Mouse (Mus musculus) C2C12 (cell line): ENCODE measurements around the gene Ctf2. TPM values are rescaled to one million over a fixed set of nuclear protein-coding genes. Genes with fewer than 3 reads are reported as not detected.
A peak's percentile ranks its signal among the peaks of the same experiment; 100 is the strongest.
"Not testable (repeated sequence)": the region's sequence is repeated elsewhere in the genome, so short reads cannot be mapped to it uniquely, and the experiment has no call there.

Experiments used
- H3K27me3 ChIP-seq: one replicate; pipeline ENCODE4 v1.6.1; 2011; ENCODE audit not compliant: control insufficient read depth, insufficient read depth, insufficient read length
- H3K36me3 ChIP-seq: one replicate; pipeline ENCODE4 v1.6.1; 2011; ENCODE audit not compliant: control insufficient read depth, insufficient read depth
- H3K4me3 ChIP-seq: one replicate; pipeline ENCODE4 v1.5.1; 2011; ENCODE audit warnings: mild to moderate bottlenecking, control low read depth; ENCODE audit not compliant: poor library complexity, insufficient read depth, severe bottlenecking
- H3K79me2 ChIP-seq: one replicate; pipeline ENCODE4 v1.6.1; 2011; ENCODE audit not compliant: control insufficient read depth, insufficient read depth
- H3K79me3 ChIP-seq: one replicate; pipeline ENCODE4 v1.6.1; 2011; ENCODE audit warnings: low read depth, control low read depth
- H3ac ChIP-seq: one replicate; pipeline ENCODE3; 2011; ENCODE audit warnings: low read depth; ENCODE audit not compliant: control insufficient read depth, insufficient read length
- CEBPB ChIP-seq: IDR thresholded peaks from one replicate; pipeline ENCODE4 v1.6.1; 2011; ENCODE audit warnings: low read depth, mild to moderate bottlenecking, control low read depth, moderate library complexity
- CTCF ChIP-seq: IDR thresholded peaks from one replicate; pipeline ENCODE4 v1.5.1; 2011; ENCODE audit not compliant: control insufficient read depth, insufficient read depth, insufficient read length
- FOSL1 ChIP-seq: IDR thresholded peaks from one replicate; pipeline ENCODE4 v1.8.0; 2011; ENCODE audit warnings: mild to moderate bottlenecking, low read length; ENCODE audit not compliant: poor library complexity, insufficient read depth, severe bottlenecking
- MAX ChIP-seq: IDR thresholded peaks from one replicate; pipeline ENCODE4 v1.6.1; 2011; ENCODE audit warnings: mild to moderate bottlenecking, control low read depth
- MYOD1 ChIP-seq: IDR thresholded peaks from one replicate; pipeline ENCODE4 v1.6.1; 2011; ENCODE audit warnings: low read depth; ENCODE audit not compliant: control insufficient read depth, insufficient read length
- MYOG ChIP-seq: IDR thresholded peaks from one replicate; pipeline ENCODE4 v1.6.1; 2011; ENCODE audit not compliant: control insufficient read depth, insufficient read length; ENCODE audit errors: extremely low read depth
- USF1 ChIP-seq: IDR thresholded peaks from one replicate; pipeline ENCODE4 v1.6.1; 2011; ENCODE audit warnings: low read depth, mild to moderate bottlenecking, control low read depth, moderate library complexity
- long read RNA-seq, 2 experiments: library from polyadenylated mRNA; unstranded; transcript quantifications; one replicate each; pipeline ENCODE4 v2.0.0; 2019 to 2020
- polyA plus RNA-seq: library from polyadenylated mRNA; unstranded; fragments of >200 nt; fragmentation: generic; extraction: Trizol; gene quantifications from one replicate; pipeline ENCODE4 v1.2.1, GENCODE M21; 2012; ENCODE audit warnings: missing spikeins

The Ctf2 gene
- polyA plus RNA-seq: 0.13 TPM
- long read RNA-seq, experiment 1: 0 reads
- long read RNA-seq, experiment 2: 0 reads

- not testable (repeated sequence) for H3K4me3 ChIP-seq, H3ac ChIP-seq, H3K79me2 ChIP-seq, H3K79me3 ChIP-seq, H3K36me3 ChIP-seq, H3K27me3 ChIP-seq
Observed at GRCm38 (mm10) chr7:127732066-127732465, at the start of gene Ctf2. Ctf2 (minus strand) TSS chr7:127732166.

DNA sequence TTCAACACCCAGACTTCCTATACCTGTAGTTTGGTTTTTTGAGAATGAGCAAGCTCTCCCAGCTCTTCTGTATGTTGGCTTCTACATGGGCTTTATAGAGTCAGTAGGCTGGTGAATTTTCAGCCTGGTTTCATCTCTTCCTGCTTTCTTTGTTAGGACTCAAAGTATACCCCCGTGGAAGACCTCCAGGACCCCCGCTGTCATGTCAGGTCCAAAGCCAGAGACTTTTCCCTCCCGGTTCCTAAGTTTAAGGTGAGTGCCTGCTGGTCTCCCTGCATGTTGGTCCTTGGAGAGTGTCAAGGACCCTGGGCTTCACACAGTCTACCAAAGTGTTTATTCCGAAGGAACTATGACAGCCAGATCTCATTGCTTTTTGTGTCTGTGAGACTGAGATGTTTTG, 46.4 kb upstream of the Ctf2 start:
- Histone ChIP-seq H3K27me3 (no peaks in the 10 kb centered on the region), H3K79me2 (peaks cover 47% of the 10 kb centered on the region), H3K36me3 (peaks cover 41% of the 10 kb centered on the region), H3K79me3 (peaks cover 30% of the 10 kb centered on the region), H3ac (no peak overlapping the region), H3K4me3 (peak overlapping the region; percentile 52)
- no peak for TF ChIP-seq FOSL1
- TF ChIP-seq CTCF: no peak
- no peak for TF ChIP-seq MYOG
- no peak for TF ChIP-seq USF1
- TF ChIP-seq MAX: no peak
- TF ChIP-seq MYOD1: no peak
- TF ChIP-seq CEBPB: no peak

DNA sequence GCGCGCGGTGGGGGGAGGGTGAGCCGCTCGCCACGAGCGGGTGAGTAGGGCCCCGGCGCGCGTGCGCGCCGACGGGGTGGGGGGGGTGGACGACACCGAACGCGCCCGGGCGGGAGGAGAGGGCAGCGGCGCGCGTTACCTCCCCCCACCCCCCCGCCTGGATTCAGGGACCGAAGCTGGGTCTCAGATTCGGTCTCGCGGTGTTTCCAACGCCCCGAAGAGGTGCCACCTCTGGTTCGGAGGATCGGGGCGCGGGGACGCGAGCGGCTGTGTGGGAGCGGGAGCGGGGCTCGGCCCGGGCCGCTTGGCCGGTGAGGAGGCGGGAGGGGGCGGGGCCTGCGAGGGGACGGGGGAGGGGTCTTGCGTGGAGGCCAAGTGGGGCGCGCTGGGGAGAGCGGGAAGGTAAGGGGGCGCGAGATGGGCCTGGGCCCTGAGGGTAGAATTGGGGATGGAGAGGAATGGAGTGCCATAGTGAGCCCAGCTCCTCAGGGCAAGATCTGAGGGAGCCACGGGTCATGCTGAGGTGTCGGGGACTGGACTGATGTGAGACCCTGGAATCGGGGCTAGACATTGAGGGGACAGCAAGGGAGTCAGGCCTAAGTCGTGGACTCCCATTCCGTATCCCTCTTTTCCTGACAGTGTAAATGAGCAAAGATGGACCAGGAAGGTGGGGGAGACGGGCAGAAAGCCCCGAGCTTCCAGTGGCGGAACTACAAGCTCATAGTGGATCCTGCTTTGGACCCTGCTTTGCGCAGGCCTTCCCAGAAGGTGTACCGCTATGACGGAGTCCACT, 45.7 kb upstream of the Ctf2 start:
- Histone ChIP-seq H3K79me3 (peaks cover 30% of the 10 kb centered on the region), H3K4me3 (peak overlapping the region; percentile 52), H3ac (peak overlapping the region; percentile 81), H3K27me3 (no peaks in the 10 kb centered on the region), H3K79me2 (peaks cover 47% of the 10 kb centered on the region), H3K36me3 (peaks cover 38% of the 10 kb centered on the region)
- TF ChIP-seq FOSL1 (no peak), MAX (no peak), USF1 (no peak), MYOG (no peak), CTCF (no peak), CEBPB (no peak), MYOD1 (no peak)

GRCm38 (mm10) chr7:127776878-127777473, 45.0 kb upstream of the Ctf2 start:
- H3K27me3 ChIP-seq: no peaks in the 10 kb centered on the region
- TF ChIP-seq CTCF (no peak), MYOD1 (no peak), CEBPB (no peak), MAX (no peak), MYOG (no peak), USF1 (no peak), FOSL1 (no peak)
- H3K4me3 ChIP-seq: peak overlapping the region; percentile 52
- peaks cover 43% of the 10 kb centered on the region for H3K79me2 ChIP-seq
- peaks cover 28% of the 10 kb centered on the region for H3K79me3 ChIP-seq
- peaks cover 32% of the 10 kb centered on the region for H3K36me3 ChIP-seq
- peak overlapping the region; percentile 81 for H3ac ChIP-seq

DNA sequence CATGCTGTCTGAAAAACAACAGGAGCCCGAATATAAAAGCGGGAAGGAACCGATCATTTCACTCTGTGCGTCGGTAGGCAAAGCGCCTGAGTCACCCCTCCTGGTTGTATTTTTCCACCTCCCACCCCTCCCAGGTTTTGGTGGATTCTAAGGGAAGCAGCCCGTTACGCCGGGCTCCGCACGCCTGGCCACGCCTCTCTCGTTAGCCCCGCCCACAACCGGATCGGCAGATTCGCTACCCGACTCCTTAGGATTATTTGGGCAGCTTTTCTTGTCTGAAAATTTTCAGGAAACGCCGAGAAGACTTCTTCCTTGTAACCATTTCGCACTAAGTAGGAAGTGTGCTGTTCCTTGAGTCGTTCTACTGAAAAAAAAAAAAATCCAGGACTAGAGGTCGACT, 44.5 kb upstream of the Ctf2 start, which contains the start of gene Setd1a:
Setd1a (plus strand) TSS at position 245 of the 400 bp plus-strand sequence.
- H3K27me3 ChIP-seq: no peaks in the 10 kb centered on the region
- no peak for TF ChIP-seq CEBPB
- TF ChIP-seq MYOD1: no peak
- H3K79me3 ChIP-seq: peaks cover 28% of the 10 kb centered on the region
- peaks cover 27% of the 10 kb centered on the region for H3K36me3 ChIP-seq
- H3K4me3 ChIP-seq: peak within 1 kb of the TSS; percentile 52
- peak within 1 kb of the TSS; percentile 81 for H3ac ChIP-seq
- H3K79me2 ChIP-seq: peaks cover 38% of the 10 kb centered on the region

- Histone ChIP-seq H3K79me3 (peaks cover 26% of the 10 kb centered on the region), H3K4me3 (peak overlapping the region; percentile 52), H3K79me2 (peaks cover 37% of the 10 kb centered on the region), H3ac (peak overlapping the region; percentile 53), H3K36me3 (peaks cover 22% of the 10 kb centered on the region)
- H3K27me3 ChIP-seq: not testable (repeated sequence)
Observed at GRCm38 (mm10) chr7:127775837-127776236, 43.9 kb upstream of the Ctf2 start.
